In genomic region chrX:7867141-7867540, GRCm38 (mm10) we compare ENCODE assay signal across 32 mouse cellular contexts.
"Had no signal": no experiment of that assay in that cellular context is flagged by ENCODE, and none has a peak within 500 bp of the region (broad histone marks: within the 10 kb centered on the region; RNA-seq: fewer than 3 reads in every experiment).

No protein-coding gene starts in this region.

- H3K27me3 ChIP-seq: heart, embryonic 12.5 days; heart, embryonic 13.5 days; heart, embryonic 15.5 days; hindbrain, embryonic 12.5 days; hindbrain, embryonic 13.5 days; hindbrain, embryonic 15.5 days; intestine, embryonic 15.5 days; kidney, embryonic 15.5 days had no signal

- DNase-seq: heart, postnatal 10 days; heart, postnatal 14 days; heart, postnatal 36 days; heart, postnatal 4 days; kidney, adult 11 months; kidney, adult 18-20 months; kidney, adult 2 months; kidney, adult 8-10 months; kidney, adult 9 months; kidney, postnatal 10 days; kidney, postnatal 14 days; kidney, postnatal 25 days; kidney, postnatal 36 days; kidney, postnatal 4 days; layer of hippocampus, adult 9-11 months; layer of hippocampus, postnatal 36 days had no signal

- H3K9me3 ChIP-seq: heart, embryonic 10.5 days; heart, embryonic 12.5 days; heart, embryonic 13.5 days; heart, embryonic 15.5 days; hindbrain, embryonic 10.5 days; hindbrain, embryonic 12.5 days; hindbrain, embryonic 13.5 days; hindbrain, embryonic 15.5 days; intestine, embryonic 15.5 days; kidney, embryonic 15.5 days had no signal

- H3K4me2 ChIP-seq: heart, embryonic 11.5 days; heart, embryonic 12.5 days; heart, embryonic 13.5 days; heart, embryonic 15.5 days; hindbrain, embryonic 12.5 days; hindbrain, embryonic 13.5 days; hindbrain, embryonic 14.5 days; hindbrain, embryonic 15.5 days; intestine, embryonic 15.5 days; kidney, embryonic 15.5 days had no signal

- H3K36me3 ChIP-seq: intestine, embryonic 15.5 days had no signal

- H3K9ac ChIP-seq: heart, embryonic 12.5 days; heart, embryonic 13.5 days; heart, embryonic 15.5 days; hindbrain, embryonic 12.5 days; hindbrain, embryonic 13.5 days; hindbrain, embryonic 14.5 days; hindbrain, embryonic 15.5 days; intestine, embryonic 15.5 days; kidney, embryonic 15.5 days had no signal

- H3K4me3 ChIP-seq: heart, embryonic 10.5 days; heart, embryonic 12.5 days; heart, embryonic 13.5 days; heart, embryonic 15.5 days; hindbrain, embryonic 10.5 days; hindbrain, embryonic 12.5 days; hindbrain, embryonic 13.5 days; hindbrain, embryonic 15.5 days; intestine, embryonic 15.5 days; kidney, embryonic 15.5 days; layer of hippocampus, adult 2 months; left cerebral cortex, adult 2 months had no signal

- H3K4me1 ChIP-seq: heart, embryonic 10.5 days; heart, embryonic 12.5 days; heart, embryonic 15.5 days; hindbrain, embryonic 10.5 days; hindbrain, embryonic 12.5 days; hindbrain, embryonic 13.5 days; hindbrain, embryonic 15.5 days; intestine, embryonic 15.5 days; kidney, embryonic 15.5 days had no signal

- H3K27ac ChIP-seq: heart, embryonic 10.5 days; heart, embryonic 13.5 days; heart, embryonic 15.5 days; hindbrain, embryonic 10.5 days; hindbrain, embryonic 12.5 days; hindbrain, embryonic 13.5 days; hindbrain, embryonic 14.5 days; hindbrain, embryonic 15.5 days; hindbrain, postnatal 0 days; intestine, embryonic 15.5 days; kidney, embryonic 15.5 days; kidney, postnatal 0 days; layer of hippocampus, adult 2 months; left cerebral cortex, adult 2 months had no signal
